Mouse (Mus musculus): ENCODE measurements around the gene Abcd3. TPM values are rescaled to one million over a fixed set of nuclear protein-coding genes. Genes with fewer than 3 reads are reported as not detected.

Gene Abcd3
- polyA plus RNA-seq, 1 experiment from 2014 or later, result 53.5 TPM

Other genes with a start within 250 kb of the Abcd3 start
- not detected in 2 replicates for gene 4930432M17Rik, start 144.5 kb downstream of the Abcd3 start, polyA plus RNA-seq (2014; fragmentation: Nextera tagmentation; extraction: Ambion mirVana)
- 22.3 and 25.7 TPM in 2 replicates for gene F3, start 91.8 kb downstream of the Abcd3 start, polyA plus RNA-seq (2014; fragmentation: Nextera tagmentation; extraction: Ambion mirVana)
- gene Arhgap29, start 137.2 kb upstream of the Abcd3 start, polyA plus RNA-seq (2014; fragmentation: Nextera tagmentation; extraction: Ambion mirVana), result 75.2 and 82.0 TPM in 2 replicates
- gene Abca4, start 229.1 kb upstream of the Abcd3 start, polyA plus RNA-seq (2014; fragmentation: Nextera tagmentation; extraction: Ambion mirVana), result 1.5 and 1.8 TPM in 2 replicates